Mouse (Mus musculus): ENCODE results near the gene Styxl1. TPM values are rescaled to one million over a fixed set of nuclear protein-coding genes. Genes with fewer than 3 reads are reported as not detected.

Gene Styxl1
- polyA plus RNA-seq (2012; rRNA removed), result 0.14 TPM in 1 of 2 replicates, not detected in the other

DNA sequence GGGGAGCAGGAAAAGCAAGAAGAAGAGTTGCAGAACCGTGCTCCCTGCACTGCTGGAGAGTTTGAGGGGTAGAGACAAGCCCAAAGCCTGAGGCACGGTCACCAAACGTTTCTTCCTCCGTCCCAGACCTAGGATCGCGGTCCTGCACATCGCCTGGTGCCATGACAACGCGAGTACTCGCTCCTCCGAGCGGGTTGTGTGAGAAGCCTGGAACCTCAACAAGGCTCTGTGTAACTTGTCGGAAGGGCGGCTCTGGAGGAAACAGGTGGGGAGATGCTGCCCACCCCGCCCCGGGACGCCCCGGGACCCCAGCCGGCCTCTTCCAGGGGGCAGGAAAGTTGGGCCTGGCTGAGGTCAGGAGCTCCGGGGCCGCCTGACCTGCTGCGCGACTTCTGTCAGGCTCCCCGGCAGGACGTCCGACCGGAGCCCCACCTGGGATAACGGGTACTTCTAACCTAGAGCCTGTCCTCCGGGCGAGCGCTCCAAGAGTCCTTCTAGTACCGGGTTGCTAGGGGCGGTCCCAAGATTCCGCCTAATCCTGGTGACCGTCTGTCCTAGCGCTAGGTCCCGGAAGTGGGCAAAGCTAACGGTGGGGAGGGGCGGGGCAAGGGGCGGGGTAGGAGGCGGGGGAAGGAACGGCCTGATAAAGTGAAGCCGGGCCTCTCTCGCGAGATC, at the start of gene Styxl1:
Styxl1 (minus strand) TSS at position 590 of the 675 bp plus-strand sequence.
- no peak for DNase-seq (ENCODE audit: extremely low spot score in 1 of 2, low spot score in 1 of 2)

- DNase-seq (ENCODE audit: extremely low spot score in 1 of 2, low spot score in 1 of 2), result no peak
Measured at GRCm38 (mm10) chr5:135826225-135826624, 48.0 kb upstream of the Styxl1 start.

DNA sequence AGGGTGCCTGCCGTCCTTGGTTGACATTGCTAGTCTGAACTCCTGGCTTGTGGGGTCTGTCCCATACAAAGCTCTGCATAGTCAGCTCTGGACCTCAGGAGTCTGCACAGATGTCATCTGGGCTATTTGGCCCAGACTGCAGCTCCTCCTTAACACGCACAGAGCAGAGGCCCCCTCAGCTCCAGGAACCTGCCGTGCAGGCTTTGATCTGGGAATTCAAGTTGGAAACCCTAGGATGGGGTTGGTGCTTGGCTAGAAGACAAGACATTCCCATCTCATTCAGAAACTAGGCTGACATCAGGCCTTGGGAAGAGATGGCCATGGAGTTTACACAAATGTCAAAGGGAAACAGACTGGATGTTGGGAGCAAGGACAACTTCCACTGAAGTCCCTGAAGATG, 46.3 kb upstream of the Styxl1 start:
- DNase-seq (ENCODE audit: extremely low spot score in 1 of 2, low spot score in 1 of 2), result no peak

DNA sequence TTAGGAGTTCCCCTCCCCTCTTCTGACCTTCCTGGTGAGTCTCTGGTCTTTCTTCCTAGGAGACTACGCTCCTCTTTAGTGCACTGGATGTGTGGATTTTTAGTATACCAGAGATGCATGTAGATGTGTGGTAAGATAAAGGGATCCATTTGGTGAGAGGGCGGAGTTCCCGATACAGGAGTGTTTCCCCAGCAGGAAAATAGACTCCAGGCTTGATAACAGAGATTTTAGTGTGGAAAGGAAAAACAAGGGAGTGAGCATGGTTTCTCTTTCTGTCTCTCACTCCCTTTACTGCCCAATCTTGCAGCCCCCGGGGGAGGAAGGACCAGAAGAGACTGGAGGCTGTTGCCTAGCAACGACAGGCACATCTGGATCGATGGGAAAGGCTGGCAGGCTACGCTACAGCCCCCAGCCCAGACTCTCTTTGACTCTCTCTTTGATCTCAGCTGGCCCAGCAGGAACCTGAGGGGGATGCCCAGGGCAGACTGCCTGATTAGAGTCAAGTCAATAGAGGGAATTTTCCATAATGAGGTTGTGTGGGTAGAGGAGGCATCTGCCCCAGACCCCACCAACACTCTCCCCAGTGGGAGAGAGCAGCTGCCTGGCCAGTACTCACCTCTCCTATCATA, 44.2 kb upstream of the Styxl1 start:
- DNase-seq (ENCODE audit: extremely low spot score in 1 of 2, low spot score in 1 of 2), result peak in 1 of 2 experiments; percentile 54

DNA sequence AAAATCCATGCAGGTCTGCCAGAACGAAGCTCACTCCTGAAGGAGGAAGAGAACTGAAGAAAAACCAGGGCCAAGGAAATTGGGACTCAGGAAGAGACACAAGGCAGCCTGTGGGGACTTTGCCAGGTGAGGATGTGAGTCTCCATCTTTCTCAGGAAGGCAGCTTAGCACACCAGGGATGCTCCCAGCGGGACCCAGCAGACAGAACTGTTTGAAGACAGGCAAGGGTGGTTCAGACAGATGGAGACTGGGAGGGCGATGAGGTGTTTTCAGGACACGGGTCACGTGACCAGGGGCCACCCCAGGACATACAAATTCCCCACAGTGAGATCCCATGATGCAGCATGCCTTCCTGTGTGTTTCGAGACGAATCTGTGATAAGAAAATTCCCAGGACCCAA, 40.3 kb upstream of the Styxl1 start:
- peak in 1 of 2 experiments; percentile 43 for DNase-seq (ENCODE audit: extremely low spot score in 1 of 2, low spot score in 1 of 2)

DNA sequence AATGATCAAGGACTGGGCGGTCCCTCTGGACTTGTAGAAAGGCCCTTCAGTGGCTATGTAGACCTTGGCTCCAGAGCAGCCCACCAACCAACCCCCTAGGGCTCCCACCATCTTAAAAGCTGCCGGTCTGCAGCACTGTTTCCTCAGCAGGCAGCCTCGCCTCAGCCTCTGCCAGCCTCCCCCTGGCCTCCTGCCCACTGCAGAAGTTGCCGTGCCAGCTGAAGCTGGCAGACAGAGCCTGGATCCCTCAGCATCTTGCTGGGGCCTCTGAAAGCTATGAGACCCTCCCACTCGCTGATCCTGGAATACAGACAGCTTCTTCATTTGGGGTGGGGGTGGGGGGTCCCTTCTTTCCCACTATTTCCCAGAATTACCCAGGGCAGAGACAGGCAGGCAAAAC, 34.8 kb upstream of the Styxl1 start:
- peak in 1 of 2 experiments; percentile 80 for DNase-seq (ENCODE audit: extremely low spot score in 1 of 2, low spot score in 1 of 2)

- peak in 1 of 2 experiments; percentile 69 for DNase-seq (ENCODE audit: extremely low spot score in 1 of 2, low spot score in 1 of 2)
Measured at GRCm38 (mm10) chr5:135807263-135807637, 29.1 kb upstream of the Styxl1 start.

- peak; percentile 78 to 98 for DNase-seq (ENCODE audit: extremely low spot score in 1 of 2, low spot score in 1 of 2)
Measured at GRCm38 (mm10) chr5:135806555-135807262, 28.5 kb upstream of the Styxl1 start, which contains the start of gene Srrm3. Gene Srrm3 (plus strand): TSS chr5:135806890.

DNA sequence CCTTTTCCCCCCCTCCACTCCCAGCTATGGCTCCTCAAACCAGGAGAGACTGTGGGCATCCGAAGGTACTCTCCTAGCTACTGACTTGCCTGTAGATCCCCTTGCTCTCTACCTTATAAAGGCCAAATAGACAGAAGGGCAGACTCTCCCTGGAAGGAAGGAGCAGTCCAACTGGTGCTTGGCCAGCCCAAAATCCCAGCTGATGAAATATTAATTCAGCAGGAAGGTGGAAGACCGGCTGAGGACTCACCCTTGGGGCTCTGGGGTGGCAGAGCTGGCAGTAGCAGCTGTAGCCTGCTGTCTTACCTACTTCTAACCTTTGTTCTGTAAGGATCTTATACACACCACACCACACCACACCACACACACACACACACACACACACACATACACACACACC, 26.6 kb upstream of the Styxl1 start:
- DNase-seq (ENCODE audit: extremely low spot score in 1 of 2, low spot score in 1 of 2), result no peak

DNA sequence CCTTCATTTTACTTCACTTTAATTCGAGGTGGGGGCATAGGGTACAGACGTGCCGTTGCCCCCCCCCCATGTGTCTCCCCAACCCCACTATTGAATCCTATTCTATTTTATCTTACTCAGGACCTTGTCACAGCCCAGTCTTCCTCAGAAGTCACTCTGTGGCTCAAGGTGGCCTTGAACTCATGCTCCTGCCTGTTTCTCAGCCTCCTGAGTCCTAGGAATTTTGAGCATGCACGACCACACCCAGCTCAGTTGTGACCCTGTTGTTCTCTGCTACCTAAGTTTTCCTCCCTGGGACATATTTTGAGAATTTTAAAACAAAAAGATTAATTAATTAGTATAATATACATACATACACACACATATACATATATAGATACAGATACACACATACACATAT, 25.5 kb upstream of the Styxl1 start:
- DNase-seq (ENCODE audit: extremely low spot score in 1 of 2, low spot score in 1 of 2), result no peak

- no peak for DNase-seq (ENCODE audit: extremely low spot score in 1 of 2, low spot score in 1 of 2)
Measured at GRCm38 (mm10) chr5:135803135-135803534, 24.9 kb upstream of the Styxl1 start.

GRCm38 (mm10) chr5:135802641-135803040, 24.5 kb upstream of the Styxl1 start:
- peak in 1 of 2 experiments; percentile 42 for DNase-seq (ENCODE audit: extremely low spot score in 1 of 2, low spot score in 1 of 2)

DNA sequence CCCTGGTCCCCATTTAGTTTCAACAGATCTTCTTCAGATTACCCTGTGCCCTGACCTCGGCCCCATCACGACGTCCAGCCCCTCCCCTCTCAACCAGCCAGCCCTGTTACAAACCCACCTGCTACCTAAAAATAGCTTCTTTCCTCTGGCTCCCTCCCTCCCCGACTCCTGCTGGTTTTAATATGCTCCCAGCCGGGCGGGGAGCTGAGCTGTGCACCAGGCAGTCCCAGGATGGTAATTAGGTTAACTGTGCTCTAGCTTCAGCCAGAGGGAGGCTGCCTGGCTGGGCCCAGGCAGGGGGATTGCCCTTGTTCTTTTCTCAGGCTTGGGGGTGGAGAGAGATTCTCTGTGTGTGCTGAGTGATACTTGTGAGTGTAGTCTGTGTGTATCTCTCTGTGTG, 22.7 kb upstream of the Styxl1 start:
- no peak for DNase-seq (ENCODE audit: extremely low spot score in 1 of 2, low spot score in 1 of 2)

DNA sequence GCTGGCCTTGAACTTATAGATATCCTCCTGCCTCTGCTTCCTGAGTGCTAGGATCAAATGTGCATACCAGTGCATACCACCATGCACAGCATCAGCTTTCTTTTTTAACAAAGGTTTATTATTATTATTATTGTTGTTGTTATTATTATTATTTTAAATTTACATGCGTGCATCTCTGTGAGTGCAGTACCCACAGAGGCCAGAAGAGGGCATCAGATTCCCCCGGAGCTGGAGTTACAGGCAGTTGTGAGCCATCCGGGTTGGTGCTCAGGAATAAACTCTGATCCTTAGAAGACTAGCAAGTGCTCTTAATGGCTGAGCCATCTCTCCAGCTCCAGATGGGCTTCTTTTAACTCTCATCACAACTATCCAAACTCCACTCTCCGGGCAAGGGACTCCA, 21.6 kb upstream of the Styxl1 start:
- peak in 1 of 2 experiments; percentile 42 for DNase-seq (ENCODE audit: extremely low spot score in 1 of 2, low spot score in 1 of 2)

- no peak for DNase-seq (ENCODE audit: extremely low spot score in 1 of 2, low spot score in 1 of 2)
Measured at GRCm38 (mm10) chr5:135794859-135795181, 16.6 kb upstream of the Styxl1 start.

DNA sequence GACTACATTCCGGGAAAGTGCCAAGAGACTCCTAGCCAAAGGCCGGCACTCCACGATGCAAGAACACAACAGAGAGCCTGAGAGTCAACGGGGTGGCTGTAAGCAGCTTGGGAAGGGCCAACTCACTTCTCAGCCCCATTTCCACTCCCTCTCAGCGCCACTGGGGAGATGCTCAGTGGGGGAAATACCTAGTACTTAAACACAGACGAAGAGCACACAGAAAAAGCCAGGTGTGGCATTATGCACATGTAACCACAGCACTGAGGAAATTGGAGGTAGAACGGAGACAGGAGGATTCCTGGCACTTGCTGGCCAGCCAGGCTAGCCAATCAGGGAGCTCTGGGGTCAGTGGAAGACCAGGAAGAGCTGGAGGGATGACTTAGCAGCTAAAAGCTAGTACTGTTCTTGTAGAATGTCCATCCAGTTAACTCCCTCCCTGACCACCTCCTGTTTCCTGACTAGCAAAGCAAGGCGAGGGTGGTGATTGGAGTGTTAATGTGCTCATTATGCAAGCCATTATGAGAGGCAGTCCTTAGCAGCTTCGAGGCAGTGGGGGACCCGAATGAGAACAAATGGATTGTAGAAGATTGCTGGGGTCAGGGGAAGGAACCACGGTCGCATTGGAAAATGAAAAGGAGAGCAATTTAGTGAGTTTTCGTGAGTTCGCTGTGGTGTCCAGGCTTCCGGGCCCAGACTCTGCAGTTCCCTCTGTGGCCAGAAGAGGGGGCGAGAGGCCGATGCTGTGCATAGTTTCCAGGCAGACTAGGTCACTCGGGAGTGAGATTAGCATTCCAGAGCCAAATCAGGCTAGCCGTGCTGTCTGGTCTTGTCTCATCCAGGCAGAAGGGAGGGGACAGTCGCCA, 16.0 kb upstream of the Styxl1 start:
- DNase-seq (ENCODE audit: extremely low spot score in 1 of 2, low spot score in 1 of 2), result peak; percentile 68 to 95

GRCm38 (mm10) chr5:135782901-135783300, 4.7 kb upstream of the Styxl1 start:
- no peak for DNase-seq (ENCODE audit: extremely low spot score in 1 of 2, low spot score in 1 of 2)

DNA sequence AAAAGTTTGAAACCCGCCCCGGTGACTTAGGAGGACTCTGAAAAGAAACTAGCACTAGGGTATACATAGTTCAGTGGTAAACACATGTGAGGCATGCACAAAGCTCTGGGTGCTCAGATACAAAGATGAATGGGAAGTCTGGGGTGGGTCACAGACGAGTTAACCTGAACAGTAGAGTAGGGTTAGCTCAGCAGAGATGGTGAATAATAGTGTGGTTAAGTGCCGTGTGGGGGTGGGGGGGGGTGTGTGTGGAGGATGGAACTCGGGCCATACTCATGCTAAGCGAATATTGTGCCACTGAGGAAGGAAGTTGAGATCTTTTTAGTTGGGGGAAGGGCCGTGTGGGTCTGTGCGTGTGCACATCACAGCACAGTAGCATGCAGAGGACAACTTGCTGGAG, 2.1 kb upstream of the Styxl1 start:
- no peak for DNase-seq (ENCODE audit: extremely low spot score in 1 of 2, low spot score in 1 of 2)

DNA sequence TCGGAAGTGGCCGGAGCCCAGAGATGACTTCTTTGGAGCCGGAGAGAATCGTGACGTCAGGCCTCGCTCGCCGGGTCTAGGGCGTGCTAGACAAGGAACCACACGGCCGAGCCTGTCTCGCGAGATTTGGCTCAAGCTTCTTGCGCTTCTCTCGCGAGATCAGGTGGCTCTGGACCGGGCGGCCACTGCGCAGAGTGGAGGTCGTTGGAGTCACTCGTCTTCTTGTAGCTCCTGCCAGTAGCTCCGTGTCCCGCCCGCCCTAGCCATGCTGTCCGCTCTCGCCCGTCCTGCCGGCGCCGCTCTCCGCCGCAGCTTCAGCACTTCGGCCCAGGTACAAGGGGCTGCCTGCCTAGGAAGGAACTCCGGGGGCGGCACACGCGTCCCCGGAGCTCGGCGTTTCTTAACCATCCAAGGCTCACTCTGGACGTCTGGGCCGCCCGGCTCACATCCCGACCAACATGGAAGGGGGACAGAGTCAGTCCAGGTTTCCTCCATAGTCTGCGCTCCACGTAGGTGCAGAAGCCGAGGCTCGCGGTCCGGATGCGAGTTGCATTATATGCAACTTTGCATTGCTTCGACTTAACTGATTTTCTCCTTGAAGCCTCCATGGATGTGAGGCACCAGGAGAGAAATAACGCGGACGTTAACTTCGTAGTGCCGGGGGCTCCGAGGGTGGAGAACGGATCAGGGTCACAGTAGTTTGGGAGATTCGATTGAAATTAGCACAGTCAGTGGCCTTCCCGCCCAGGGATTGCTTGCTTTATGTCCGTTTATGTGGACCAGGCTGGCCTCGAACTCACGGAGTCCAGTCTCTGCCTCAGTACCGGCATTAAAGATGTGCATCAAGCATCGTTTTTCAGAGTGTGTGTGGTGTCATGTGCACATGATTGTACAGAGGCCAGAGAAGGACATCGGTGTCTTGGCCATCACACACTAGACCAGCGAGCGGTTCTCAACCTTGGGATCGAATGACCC, 573 bp upstream of the Styxl1 start, which contains the start of gene Mdh2:
Mdh2 (plus strand) TSS at position 10 of the 975 bp plus-strand sequence.
- DNase-seq (ENCODE audit: extremely low spot score in 1 of 2, low spot score in 1 of 2), result peak; percentile 99 to 100

- DNase-seq (ENCODE audit: extremely low spot score in 1 of 2, low spot score in 1 of 2), result no peak
Measured at GRCm38 (mm10) chr5:135776546-135776945, 1.6 kb downstream of the Styxl1 start.

Measured in frontal cortex, adult 2 months (tissue).